Mouse (Mus musculus) gonadal fat pad, adult 2 months (tissue): Measurements from ENCODE around the gene Galnt10. TPM values are rescaled to one million over a fixed set of nuclear protein-coding genes. Genes with fewer than 3 reads are reported as not detected.

Experiments used
- DNase-seq: peaks from one replicate; pipeline ENCODE4 v3.0.0-alpha.2; 2012; ENCODE audit warnings: low read depth
- polyA plus RNA-seq: library from polyadenylated mRNA; depleted of rRNA; stranded (reverse); fragments of >200 nt; gene quantifications from 2 replicates; pipeline ENCODE4 v1.2.3, GENCODE M21; 2012

Galnt10 gene
- polyA plus RNA-seq, 1 experiment: 31.9 TPM

DNA sequence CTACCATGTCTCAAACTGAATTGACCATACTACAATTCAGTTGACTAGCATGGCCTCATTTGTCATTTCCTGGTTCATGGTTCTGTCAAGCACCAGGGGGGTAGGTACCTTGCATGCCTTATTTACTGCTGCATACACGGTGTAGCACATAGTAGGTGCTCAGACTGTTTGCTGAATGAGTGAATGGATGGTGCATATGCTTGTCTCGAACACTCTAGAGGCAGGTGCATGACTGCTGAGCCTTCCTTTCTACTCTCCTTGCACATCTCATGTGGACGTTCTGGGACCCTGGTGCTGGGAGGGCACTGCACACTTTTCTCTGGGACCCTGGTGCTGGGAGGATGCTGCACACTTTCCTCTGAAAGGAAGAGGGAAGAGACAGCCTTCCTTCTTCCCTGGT, 13.0 kb downstream of the Galnt10 start:
- DNase-seq: no peak

DNA sequence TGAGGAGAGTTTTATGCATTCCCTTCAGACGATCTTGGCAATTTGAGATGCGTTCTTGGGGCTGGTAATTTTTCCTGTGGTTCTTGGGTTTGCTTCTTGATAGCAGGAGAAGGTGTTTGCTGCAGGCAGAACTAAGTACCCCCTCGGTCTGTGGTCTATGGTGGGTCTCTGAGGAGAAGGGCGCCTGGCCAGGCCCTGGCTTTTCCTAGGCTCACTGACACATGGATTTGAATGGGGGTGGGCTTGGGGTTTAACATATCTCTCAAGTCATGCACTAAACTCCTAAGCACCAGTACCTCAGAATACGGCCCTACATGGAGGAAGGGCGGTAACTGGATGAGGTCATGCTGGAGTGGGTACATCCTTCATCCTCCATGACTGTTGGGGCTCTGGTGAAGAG, 13.5 kb downstream of the Galnt10 start:
- DNase-seq: no peak

DNA sequence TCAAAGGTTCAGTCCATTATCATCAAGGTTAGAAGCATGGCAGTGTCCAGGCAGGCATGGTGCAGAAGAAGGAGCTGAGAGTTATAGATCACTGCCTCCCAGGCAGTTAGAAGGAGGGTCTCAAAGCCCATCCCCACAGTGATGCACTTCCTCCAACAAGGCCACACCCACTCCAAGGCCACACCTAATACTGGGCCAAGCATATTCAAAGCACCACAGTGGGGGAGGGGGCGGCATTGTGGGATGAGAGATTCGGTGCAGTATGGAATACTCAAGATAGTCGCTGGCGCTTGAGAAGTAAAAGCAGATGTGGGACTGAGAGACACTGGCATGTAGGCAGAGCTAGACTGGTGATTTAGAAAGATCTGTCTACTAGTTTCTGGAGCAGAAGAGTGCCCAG, 14.9 kb downstream of the Galnt10 start:
- no peak for DNase-seq

DNA sequence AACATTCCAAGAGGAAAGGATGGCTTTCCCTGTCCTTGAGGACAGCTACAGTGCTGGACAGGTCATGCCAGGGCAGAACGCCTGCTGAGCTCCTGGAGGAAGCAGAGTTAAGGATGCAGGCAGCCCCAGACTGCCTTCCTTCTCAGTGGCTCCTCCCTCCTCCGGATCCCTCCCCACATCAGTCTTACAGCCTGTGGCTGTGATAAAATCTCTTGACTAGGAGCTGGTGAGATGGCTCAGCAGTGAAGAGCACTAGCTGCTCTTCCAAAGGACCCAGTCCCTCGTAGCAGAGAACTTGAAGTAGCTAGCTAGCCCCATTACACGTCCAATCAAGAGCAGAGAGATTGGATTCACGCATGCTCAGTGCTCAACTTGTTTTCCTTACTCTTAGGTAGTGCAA, 15.6 kb downstream of the Galnt10 start:
- no peak for DNase-seq

DNA sequence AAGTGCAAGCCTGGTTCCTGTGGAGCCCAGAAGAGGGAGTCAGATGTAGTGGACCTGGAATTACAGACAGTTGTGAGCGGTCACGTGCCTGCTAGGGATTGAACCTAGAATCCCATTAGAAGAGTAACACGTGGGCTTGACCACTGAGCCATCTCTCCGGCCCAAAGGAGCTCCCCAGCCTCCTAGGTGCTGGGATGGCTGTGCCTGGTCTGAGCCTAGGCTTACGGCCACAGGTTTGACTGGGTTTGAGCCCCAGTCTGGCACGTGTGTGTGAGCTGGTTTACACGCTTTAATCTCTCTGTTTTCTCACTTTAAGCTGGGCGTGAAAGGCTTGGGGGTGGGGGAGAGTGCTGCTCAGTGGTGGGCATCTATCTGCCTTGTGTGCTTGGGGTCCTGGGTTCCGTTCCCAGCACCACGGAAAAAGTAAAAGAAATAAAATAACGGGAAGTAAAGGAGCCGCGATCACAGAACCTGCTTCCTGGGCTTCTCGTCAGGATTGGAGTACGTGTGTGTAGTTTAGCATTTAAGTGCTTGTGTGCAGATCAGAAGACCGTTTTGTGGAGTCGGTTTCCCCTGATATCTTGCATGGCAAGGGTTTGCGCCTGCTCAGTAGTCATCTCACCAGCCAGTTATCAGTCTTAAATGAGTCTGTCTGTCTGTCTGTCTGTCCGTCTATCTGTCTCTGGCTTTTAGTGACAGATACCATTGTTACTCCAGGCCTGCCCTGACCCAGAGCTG, 16.4 kb downstream of the Galnt10 start:
- no peak for DNase-seq

DNA sequence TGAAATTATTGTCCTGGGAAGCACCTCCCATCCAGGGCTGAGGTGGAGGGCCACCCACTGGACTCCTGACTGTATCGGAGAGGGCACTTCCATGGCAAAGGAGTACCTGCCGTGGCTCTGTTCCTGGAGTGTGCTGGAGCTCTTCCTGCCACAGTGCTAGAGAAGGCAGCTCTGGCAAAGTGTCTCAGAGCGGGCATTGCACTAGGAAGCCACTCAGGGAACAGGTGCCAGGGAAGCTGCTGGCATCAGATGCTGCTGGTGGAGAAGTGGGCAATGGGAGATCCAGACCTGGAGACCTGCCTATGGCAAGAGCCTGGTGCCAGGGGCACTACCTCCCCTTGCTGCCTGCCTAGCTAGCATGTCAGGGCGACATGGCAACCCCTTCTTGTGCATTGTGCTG, 17.0 kb downstream of the Galnt10 start:
- DNase-seq: no peak

DNA sequence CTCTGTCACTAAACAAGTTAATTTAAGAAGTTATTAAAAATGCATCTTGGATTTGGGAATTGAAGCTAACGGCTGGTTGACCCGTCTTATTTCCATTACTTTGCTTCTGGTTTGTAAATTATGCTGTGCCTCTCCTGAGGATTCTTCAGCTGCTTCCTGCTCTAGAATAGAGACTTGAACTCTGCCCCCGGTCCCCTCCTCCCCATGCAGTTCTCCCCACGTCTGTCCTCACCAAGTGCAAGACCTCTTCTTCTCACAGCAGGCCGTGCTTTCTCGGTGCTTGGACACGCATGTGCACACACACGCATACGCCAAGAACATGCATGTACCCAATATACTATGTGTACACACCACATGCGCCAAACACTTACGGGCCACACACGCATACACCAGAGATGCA, 18.0 kb downstream of the Galnt10 start:
- no peak for DNase-seq

DNA sequence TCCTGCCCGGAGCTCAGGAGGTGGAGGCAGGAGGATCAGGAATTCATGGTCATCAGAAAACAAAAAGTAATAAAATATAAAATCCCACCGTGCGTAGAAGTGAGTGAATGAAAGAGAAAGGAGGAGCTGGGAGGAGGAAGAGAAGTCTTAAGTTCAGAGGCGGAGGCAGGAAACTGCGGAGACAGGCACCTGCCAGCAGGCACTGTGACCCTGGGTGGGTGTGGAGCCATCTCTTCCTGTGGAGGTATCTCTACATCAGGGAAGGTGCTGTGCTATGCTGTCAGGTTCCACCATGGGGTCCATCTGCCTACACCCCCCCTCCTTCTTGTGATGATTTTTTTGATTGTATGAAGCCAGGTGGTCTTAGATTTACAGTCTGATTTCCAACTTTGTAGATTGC, 19.5 kb downstream of the Galnt10 start:
- no peak for DNase-seq

DNA sequence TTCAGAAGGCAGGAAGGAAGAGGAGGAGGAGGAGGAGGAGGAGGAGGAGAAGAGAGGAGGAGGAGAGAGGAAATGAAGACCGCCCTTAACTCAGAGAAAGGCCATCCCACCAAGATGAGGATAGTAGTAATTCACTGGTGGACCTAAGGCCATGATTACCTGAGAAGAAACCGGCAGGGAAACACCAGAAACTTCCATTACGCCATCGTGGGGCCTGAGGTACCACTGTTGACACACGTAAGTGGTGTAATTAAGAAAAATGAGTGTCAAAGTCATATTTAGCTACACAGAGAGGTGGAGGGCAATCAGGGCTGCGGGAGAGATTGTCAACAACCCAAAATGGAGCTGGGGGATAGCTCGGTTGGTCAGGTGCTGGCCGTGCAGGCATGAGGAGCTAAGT, 23.0 kb downstream of the Galnt10 start:
- no peak for DNase-seq

DNA sequence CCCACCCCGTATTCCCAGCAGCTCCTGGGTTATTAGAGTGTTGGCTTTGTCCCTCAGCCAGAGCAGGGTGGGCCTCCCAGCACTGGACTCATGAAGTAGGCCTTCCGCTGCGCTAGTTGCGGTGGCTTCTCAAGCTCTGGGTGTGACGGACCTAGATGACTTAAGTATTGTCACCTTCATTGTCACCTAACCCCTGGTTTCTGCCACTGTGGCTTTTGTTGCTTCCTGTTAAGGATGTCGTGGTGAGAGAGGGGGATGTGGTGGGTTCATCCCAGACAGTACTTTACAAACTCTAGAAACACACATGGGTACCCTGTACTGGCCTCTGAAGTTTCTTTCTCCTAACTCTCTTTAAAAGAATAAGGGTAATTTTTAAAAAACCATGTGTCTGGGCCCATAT, 24.3 kb downstream of the Galnt10 start:
- DNase-seq: no peak

DNA sequence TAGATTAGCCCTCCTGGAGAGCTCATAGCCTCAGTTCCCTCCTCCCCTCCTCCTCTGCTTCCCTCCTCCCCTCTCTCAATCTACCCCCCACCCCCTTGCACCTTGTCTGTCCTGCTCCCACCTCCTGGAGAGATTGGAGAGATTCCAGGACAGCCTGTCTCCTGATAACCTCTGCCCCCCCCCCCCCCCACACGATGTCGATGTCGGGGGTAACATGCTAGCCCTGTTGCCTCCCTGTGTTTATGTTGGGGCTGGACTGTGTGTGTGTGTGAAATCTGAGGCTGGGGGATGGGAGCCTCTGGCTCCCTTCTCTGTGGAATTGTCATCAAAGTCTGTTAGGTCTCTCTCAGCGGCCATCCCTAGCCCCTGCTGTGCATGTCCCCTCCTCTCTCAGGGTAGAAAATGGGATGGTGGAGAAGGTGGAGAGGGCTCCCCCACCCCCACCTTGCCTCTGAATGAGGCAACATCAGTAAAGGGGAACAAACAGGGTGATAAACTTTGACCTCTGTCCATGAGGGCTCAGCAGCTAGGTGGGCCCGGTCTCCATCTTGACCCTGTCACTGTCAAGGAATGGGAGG, 26.0 kb downstream of the Galnt10 start:
- no peak for DNase-seq

DNA sequence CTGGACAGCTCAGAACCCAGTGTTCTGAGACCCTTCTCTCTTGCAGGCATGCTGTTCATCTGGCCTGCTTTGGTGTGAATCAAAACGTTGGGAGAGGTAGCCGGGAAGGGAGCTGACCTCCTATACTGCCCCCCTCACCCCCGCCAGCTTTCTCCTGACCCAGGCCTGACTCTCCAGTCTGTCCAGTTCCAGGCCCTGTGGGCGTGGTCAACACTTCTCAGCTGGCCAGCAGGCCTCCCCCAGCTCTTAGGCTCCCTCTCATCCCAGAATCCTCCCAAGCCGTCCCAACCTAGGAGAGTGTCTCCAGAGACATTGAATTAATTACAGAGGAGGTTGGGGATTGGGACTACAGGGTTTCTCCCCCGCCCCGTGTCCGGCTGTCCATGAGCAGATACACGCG, 26.6 kb downstream of the Galnt10 start:
- no peak for DNase-seq

DNA sequence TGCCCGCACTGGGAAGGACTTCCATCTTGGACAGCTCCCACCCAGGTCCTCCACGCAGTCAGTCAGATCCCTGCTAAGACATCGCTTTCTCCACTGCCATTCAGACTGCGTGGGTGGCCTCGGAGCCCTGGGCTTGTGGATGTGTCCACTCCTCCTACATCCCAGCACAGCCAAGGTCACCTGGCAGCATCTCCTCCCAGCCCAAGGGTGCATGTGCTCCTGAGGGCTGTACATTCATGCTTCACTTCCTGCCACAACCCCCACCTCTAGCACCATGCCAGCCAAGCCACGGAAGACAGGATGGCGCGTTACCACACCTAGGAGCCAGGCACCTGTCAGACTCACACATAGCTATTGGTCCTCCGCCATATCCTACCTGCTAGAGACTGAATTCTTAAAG, 27.8 kb downstream of the Galnt10 start:
- DNase-seq: no peak

DNA sequence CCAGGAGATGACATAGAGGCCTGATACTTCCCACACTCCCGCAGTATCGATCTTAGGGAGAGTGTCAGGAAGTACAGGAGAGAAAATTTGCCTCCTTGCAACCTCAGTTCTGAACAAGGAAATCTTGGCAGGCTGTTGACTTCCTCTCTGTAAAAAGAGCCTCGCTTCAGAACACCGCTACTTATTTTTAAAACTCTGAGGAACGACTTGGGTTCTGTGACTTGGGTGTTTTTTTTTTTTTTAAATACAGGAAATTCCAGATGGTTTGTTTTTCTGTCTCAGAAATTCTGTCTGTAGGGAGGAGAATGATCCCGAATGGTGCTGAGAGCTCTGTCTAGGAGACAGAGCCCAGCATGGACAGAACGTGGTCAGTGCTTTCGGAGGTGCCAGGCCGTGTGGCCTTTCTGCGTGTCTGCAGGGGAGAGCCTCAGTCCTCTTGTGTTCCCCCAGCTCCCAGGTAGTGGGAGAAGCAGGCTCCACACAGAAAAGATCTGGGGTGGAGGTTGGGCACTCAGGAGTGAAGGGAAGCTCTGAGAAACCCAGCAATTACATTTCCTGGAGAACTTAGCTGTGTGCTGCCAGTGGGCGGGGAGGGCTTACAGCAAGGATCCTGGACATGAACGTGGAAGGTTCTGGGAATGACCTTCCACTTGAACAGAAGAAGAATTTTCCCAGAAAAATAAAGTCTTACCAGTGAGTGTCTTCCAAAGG, 28.9 kb downstream of the Galnt10 start:
- no peak for DNase-seq

DNA sequence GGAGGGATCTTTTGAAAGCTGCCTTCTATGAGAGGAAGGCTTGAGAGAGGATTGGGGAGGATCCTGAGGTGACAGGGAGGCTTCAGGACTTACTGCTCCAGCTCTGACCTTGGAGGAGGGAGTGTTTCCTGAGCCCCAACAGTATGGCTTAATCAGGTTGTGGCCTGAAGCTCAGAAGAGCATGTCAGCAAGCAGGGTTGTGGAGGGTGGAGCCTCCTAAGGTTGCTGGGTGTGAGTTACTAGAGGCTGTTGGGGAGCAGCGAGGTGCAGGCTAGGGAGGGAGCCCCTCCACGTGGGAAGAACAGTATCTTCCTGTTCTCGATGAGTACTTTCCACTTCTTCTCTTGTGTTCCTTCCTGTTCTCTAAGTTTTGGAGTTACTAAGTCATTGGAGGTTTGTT, 32.0 kb downstream of the Galnt10 start:
- DNase-seq: no peak

DNA sequence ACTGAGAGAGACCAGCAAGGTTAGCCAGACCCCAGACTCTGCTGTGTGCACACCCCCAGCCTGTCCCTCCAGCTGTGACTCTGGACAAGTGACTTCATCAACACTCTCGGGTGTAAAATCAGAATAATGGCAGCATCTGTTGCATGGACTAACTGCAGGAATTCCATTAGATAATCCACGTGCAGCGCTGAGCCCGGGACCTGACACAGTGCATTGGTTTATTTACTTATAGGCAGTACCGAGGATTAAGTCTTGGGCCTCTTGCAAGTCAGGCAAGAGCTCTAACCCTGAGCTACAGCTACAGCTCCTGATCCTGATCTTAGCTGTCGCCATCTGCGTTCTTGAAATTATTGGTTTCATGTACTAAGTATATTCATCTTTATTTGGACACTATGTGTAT, 37.3 kb downstream of the Galnt10 start:
- no peak for DNase-seq

DNA sequence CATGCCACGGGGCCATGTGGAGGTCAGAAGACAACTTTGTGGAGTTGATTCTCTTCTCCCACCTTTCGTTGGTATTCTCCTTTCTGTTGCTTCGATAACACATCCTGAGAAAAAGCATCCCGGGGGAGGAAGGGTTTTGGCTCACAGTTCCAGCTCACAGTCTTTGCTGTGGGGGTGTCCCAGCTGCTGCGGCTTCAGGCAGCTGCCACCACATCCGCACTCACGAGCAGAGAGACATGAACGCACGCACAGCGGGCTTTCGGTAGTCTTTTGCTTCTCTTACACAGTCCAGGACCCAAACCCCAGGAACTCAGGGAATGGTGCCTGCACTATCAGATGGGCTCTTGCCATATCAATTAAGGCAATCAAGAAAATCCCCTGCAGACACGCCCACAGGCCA, 37.9 kb downstream of the Galnt10 start:
- no peak for DNase-seq

DNA sequence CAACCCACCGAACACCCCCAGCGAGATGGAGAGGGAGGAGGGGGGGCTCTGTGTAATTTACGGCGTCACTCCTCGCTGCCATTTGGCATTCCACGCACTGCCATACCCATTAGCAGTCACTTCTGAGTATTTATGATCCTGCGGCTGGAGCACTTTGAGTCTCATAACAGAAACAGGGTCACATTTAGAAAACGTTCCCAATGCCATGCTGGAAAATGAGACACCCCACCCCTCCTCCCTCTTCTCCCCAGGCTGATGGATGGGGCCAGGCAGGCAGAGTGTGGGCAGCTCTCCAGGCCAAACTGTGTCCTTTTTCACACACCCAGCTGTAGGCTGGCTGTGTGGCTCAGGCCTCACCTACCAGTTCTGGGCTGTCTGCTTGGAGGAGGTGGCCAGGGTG, 38.7 kb downstream of the Galnt10 start:
- DNase-seq: no peak

DNA sequence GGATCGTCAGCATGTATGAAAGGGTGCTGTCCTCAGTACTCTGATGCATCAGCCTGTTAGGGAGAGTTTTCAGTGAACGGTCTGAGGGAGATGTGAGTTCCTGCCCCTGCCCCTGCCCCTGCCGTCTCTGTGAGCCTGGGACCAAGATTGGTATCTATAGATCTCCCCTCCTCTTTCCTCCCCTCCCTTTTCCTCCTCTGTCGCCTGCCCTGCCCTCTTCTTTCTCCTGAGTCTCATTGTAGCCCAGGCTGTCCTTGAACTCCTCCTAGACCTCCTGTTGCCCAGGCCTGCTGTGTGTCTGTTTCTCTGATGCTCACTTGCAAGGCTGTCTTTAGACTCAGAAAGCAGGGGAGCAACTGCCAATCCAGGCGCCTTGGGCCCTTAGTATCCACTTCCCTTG, 39.6 kb downstream of the Galnt10 start:
- no peak for DNase-seq

DNA sequence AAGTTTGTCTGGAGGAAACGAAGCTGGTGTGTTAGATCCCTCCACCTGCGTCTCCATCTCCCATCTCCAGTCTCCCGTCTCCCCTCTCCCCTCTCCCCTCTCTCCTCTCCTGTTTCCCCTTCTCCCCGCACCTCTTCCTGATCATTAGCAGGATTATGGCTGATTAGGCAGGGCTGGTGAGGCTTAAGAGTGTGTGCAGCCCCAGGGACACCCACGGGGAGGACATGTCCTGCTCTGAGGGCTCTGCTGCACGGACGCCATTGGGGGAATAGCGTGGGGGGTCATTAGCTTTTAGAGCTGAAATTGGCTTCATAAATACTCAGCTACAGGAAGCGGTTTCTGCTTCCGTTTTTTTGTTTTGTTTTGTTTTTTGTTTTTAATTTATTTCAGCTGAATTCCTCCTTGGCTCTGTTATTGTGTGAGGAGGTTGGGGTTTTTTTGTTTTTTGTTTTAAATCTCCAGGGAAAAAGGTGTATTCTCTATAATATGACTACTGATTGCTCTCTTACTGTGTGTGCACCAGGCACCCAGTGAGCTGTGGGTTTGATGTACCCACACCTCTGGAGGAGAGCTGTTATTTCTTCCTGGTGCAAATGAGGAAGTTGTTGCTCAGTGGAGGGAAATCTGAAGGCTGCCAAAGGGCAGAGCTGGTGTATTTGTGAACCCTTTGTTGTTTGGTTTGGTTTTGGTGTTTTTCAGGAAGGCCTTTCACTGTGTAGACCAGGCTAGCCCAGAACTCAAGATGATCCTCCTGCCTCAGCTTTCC, 40.6 kb downstream of the Galnt10 start:
- no peak for DNase-seq

DNA sequence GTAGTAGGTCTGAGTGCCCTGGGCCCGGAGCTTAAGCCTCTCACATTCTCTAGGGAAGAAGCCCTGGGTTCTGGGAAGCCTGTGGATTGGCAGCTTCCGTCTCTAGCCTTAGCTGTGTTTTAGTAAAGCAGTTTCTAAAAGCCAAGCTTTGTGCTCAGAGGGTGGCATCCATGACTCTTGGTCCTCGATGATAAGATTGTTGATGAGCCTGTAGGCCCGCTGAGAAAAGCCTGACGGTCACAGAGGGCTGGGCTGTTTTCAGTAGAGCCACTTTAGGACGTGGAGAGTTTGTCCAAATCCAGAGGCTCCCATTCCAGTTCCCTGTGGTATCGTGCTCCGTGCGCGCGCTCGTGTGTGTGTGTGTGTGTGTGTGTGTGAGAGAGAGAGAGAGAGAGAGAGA, 41.6 kb downstream of the Galnt10 start:
- DNase-seq: no peak

DNA sequence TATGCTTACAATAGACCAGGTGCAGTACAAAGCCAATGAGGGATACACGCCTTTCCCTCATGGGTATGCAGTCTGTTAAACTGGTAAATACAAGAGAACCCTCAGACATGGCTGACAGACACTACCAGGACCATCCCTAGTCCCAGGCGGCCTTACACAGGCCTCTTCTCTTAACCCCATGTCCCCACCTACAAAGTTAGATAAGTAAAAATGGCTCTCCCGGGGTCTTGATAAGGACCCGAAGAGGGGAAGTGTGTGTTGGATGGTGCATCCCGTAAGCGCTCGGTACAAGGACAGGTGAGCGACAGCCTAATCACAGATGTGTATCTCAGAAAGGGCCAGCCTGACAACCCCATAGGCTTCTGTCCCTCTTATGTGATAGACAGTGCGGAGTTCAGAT, 42.0 kb downstream of the Galnt10 start:
- no peak for DNase-seq
